In genomic region chr2:118597673-118598568, GRCm38 (mm10) we compare ENCODE assay signal across 8 mouse cellular contexts. TPM values are rescaled to one million over a fixed set of nuclear protein-coding genes. Genes with fewer than 3 reads are reported as not detected.
DNase-seq lines count a peak whose midpoint lies in the region; ATAC-seq and TF ChIP-seq lines count a peak whose summit lies in the region.

Bub1b (plus strand) TSS chr2:118598211.

- ATAC-seq in embryonic facial prominence, embryonic 13.5 days (ENCODE audit: insufficient number of reproducible peaks, insufficient read depth, low FRiP score, low TSS enrichment, low read depth), result peak; percentile 89
- peak; percentile 92 for ATAC-seq in limb, embryonic 12.5 days (ENCODE audit: insufficient number of reproducible peaks, insufficient read depth, low FRiP score, low TSS enrichment, low read depth)
- ATAC-seq in midbrain, embryonic 15.5 days (replicated peaks), result peak; percentile 99

- H3K27ac ChIP-seq in embryonic facial prominence, embryonic 13.5 days, result peak within 1 kb of the TSS; percentile 35; the same call in 1 of the 2 replicates
- no peak within 1 kb of the TSS for H3K27ac ChIP-seq in kidney, adult 2 months (ENCODE audit: insufficient read depth, low read depth, low read length)
- peak within 1 kb of the TSS; percentile 41; the same call in 1 of the 2 replicates for H3K27ac ChIP-seq in limb, embryonic 12.5 days
- H3K27ac ChIP-seq in midbrain, embryonic 15.5 days, result no peak within 1 kb of the TSS
- peak within 1 kb of the TSS; percentile 6 for H3K27ac ChIP-seq in spleen, adult 2 months (ENCODE audit: insufficient read depth, low read length)

- no peak for TF ChIP-seq CTCF in kidney, adult 2 months (conservative IDR thresholded peaks at IDR 0.05; ENCODE audit: insufficient read depth, insufficient read length, low read depth, low read length)
- no peak for TF ChIP-seq CTCF in spleen, adult 2 months (IDR thresholded peaks at IDR 0.05; ENCODE audit: extremely low read depth, insufficient read depth, insufficient read length, insufficient replicate concordance)

- H3K4me3 ChIP-seq in embryonic facial prominence, embryonic 13.5 days, result peak within 1 kb of the TSS; percentile 71
- H3K4me3 ChIP-seq in kidney, adult 2 months (ENCODE audit: insufficient read depth, low read depth, low read length), result peak within 1 kb of the TSS; percentile 90
- peak within 1 kb of the TSS; percentile 70 for H3K4me3 ChIP-seq in limb, embryonic 12.5 days (replicated peaks)
- peak within 1 kb of the TSS; percentile 68 for H3K4me3 ChIP-seq in midbrain, embryonic 15.5 days
- H3K4me3 ChIP-seq in spleen, adult 2 months (ENCODE audit: extremely low read depth, insufficient read depth, insufficient read length), result peak within 1 kb of the TSS; percentile 69

- peak; percentile 87 for DNase-seq in 3134 (ENCODE audit: extremely low read depth, insufficient read length, low spot score)
- peak; percentile 91 to 94 for DNase-seq in adrenal gland, postnatal 36 days
- DNase-seq in heart, adult 18-20 months, result peak; percentile 94 to 96
- peak; percentile 95 for DNase-seq in kidney, adult 2 months
- DNase-seq in spleen, adult 2 months (ENCODE audit: low read depth in 1 of 2, low spot score in 2 of 2), result peak; percentile 82 to 90

- H3K27me3 ChIP-seq in embryonic facial prominence, embryonic 13.5 days, result no peaks in the 10 kb centered on the region
- H3K27me3 ChIP-seq in kidney, adult 2 months (replicated peaks; ENCODE audit: control insufficient read depth, insufficient read depth, low read length), result no peaks in the 10 kb centered on the region
- H3K27me3 ChIP-seq in limb, embryonic 12.5 days, result no peaks in the 10 kb centered on the region
- no peaks in the 10 kb centered on the region for H3K27me3 ChIP-seq in midbrain, embryonic 15.5 days (replicated peaks)
- no peaks in the 10 kb centered on the region for H3K27me3 ChIP-seq in spleen, adult 2 months (ENCODE audit: control insufficient read depth, insufficient read depth, low read length)

- peak within 1 kb of the TSS; percentile 75 for H3K9ac ChIP-seq in embryonic facial prominence, embryonic 13.5 days
- peak within 1 kb of the TSS; percentile 73 for H3K9ac ChIP-seq in limb, embryonic 12.5 days (replicated peaks)
- peak within 1 kb of the TSS; percentile 49; the same call in 1 of the 2 replicates for H3K9ac ChIP-seq in midbrain, embryonic 15.5 days

- H3K4me1 ChIP-seq in embryonic facial prominence, embryonic 13.5 days, result peaks cover 28% of the 10 kb centered on the region
- H3K4me1 ChIP-seq in kidney, adult 2 months (ENCODE audit: control insufficient read depth, insufficient read depth, low read length), result peaks cover 3% of the 10 kb centered on the region; the same call in 1 of the 2 replicates
- H3K4me1 ChIP-seq in limb, embryonic 12.5 days (replicated peaks), result peaks cover 26% of the 10 kb centered on the region
- H3K4me1 ChIP-seq in midbrain, embryonic 15.5 days, result peaks cover 14% of the 10 kb centered on the region
- H3K4me1 ChIP-seq in spleen, adult 2 months (ENCODE audit: control insufficient read depth, insufficient read depth, insufficient read length), result peaks cover 5% of the 10 kb centered on the region; the same call in 1 of the 2 replicates

- peaks cover 23% of the 10 kb centered on the region for H3K36me3 ChIP-seq in embryonic facial prominence, embryonic 13.5 days
- no peaks in the 10 kb centered on the region for H3K36me3 ChIP-seq in kidney, adult 2 months (ENCODE audit: control insufficient read depth, insufficient read depth, low read length)
- peaks cover 29% of the 10 kb centered on the region for H3K36me3 ChIP-seq in limb, embryonic 12.5 days
- no peaks in the 10 kb centered on the region for H3K36me3 ChIP-seq in midbrain, embryonic 15.5 days (replicated peaks)
- H3K36me3 ChIP-seq in spleen, adult 2 months (ENCODE audit: control insufficient read depth, insufficient read depth, low read length), result no peaks in the 10 kb centered on the region

- no peak for TF ChIP-seq POLR2A in kidney, adult 2 months (IDR thresholded peaks at IDR 0.05; ENCODE audit: low read depth, low read length)
- no peak for TF ChIP-seq POLR2A in spleen, adult 2 months (IDR thresholded peaks at IDR 0.05; ENCODE audit: low read depth, low read length)

- 6% methylated on average over 41 of the region's 41 CpGs for WGBS in embryonic facial prominence, embryonic 13.5 days
- WGBS in kidney, adult 2 months, result 4% methylated on average over 41 of the region's 41 CpGs
- WGBS in limb, embryonic 12.5 days, result 6% methylated on average over 41 of the region's 41 CpGs
- WGBS in midbrain, embryonic 15.5 days, result 6% methylated on average over 41 of the region's 41 CpGs
- WGBS in spleen, adult 2 months, result 5% methylated on average over 41 of the region's 41 CpGs

- H3K4me2 ChIP-seq in embryonic facial prominence, embryonic 13.5 days, result peak within 1 kb of the TSS; percentile 77
- peak within 1 kb of the TSS; percentile 77 for H3K4me2 ChIP-seq in limb, embryonic 12.5 days
- peak within 1 kb of the TSS; percentile 94 for H3K4me2 ChIP-seq in midbrain, embryonic 15.5 days

- no peaks in the 10 kb centered on the region for H3K9me3 ChIP-seq in embryonic facial prominence, embryonic 13.5 days
- H3K9me3 ChIP-seq in limb, embryonic 12.5 days, result no peaks in the 10 kb centered on the region
- no peaks in the 10 kb centered on the region for H3K9me3 ChIP-seq in midbrain, embryonic 15.5 days

RNA-seq across cellular contexts. Expression of gene Bub1b, which starts in this region (rescaled TPM):
- total RNA-seq in adrenal gland, postnatal 36 days (2021), result 1 to 10 TPM; 4.9 to 6.5 TPM
- polyA plus RNA-seq in embryonic facial prominence, embryonic 13.5 days (2015; fragmentation: Nextera tagmentation; extraction: Ambion mirVana), result 78.0 and 79.2 TPM in 2 replicates
- total RNA-seq in heart, adult 18-20 months (2021), result 1 to 10 TPM in 1 of 2 experiments, under 1 TPM in 1; 0.82 to 1.8 TPM
- 0.68 and 0.72 TPM in 2 replicates for polyA plus RNA-seq in kidney, adult 2 months (2012; rRNA removed)
- polyA plus RNA-seq in limb, embryonic 12.5 days (2016; fragmentation: Nextera tagmentation; extraction: Ambion mirVana), result 119 and 127 TPM in 2 replicates
- polyA plus RNA-seq in midbrain, embryonic 15.5 days (2015; fragmentation: Nextera tagmentation; extraction: Ambion mirVana), result 10.7 and 15.0 TPM in 2 replicates
- polyA plus RNA-seq in spleen, adult 2 months (2012; rRNA removed), result 5.0 and 5.7 TPM in 2 replicates

Comparison
In these comparisons a context has a peak if more than half of its experiments do, and no peak if none do; other contexts are left out.
1. Peak in DNase-seq and H3K4me3 ChIP-seq in kidney, adult 2 months; RNA of the gene not detected or under 1 TPM.
2. H3K27ac ChIP-seq: peak in embryonic facial prominence, embryonic 13.5 days (single experiment), limb, embryonic 12.5 days (single experiment) and spleen, adult 2 months (single experiment); none in kidney, adult 2 months (single experiment) and midbrain, embryonic 15.5 days (single experiment).
3. Peak in every context shown above with its lines, with median percentiles within 50 percentile points of each other: DNase-seq, ATAC-seq, H3K4me2 ChIP-seq, H3K4me3 ChIP-seq and H3K9ac ChIP-seq.